Mouse (Mus musculus): ENCODE measurements at regions not wholly inside any gene's neighbourhood (a gene's known extent, or its start where the extent isn't known, plus 50 kb on each side); places are given as distances from the start of the nearest gene placed in this dataset.

- intact Hi-C loops (cut with DNase I): loop anchor here (5.0 kb wide), 1 partner anchor 155 kb away; the partner anchor contains the start of gene Tmem161b
- no peak for DNase-seq (ENCODE audit: extremely low spot score in 1 of 2, low spot score in 2 of 2)
Observed at GRCm38 (mm10) chr13:84066960-84067665, 155.0 kb upstream of the Tmem161b start.

DNA sequence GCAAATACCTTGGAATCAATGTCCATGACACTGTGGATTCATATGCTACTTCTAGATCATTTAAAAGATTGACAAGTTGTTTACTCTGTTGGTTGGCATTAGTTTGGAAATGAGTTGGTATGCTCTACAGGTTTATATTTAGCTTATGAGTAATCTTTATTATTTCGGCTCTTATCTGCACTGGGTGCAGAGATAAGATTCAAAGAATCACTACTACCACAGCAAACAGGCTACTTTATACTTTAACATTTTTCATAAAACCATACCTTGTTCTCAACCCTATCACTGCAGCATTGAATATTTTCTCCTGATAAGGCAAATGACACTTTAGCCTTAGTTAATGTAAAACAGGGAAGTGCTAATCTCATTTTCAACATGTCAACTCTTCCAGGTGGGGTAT is 153.7 kb upstream of the Tmem161b start:
- intact Hi-C loops (cut with DNase I): loop anchor here (5.0 kb wide), 1 partner anchor 154 kb away; the partner anchor contains the start of gene Tmem161b
- DNase-seq (ENCODE audit: extremely low spot score in 1 of 2, low spot score in 2 of 2): no peak

Small RNA genes lying in the stretch of these regions (microRNA-seq; reads per million reads assigned to microRNA genes)
- gene Mir9-2: 4.3 reads per million, percentile 15 among the genes with 10 or more reads in this experiment

Measured in left cerebral cortex, postnatal 10 days (tissue).